Mouse (Mus musculus) E14TG2a.4 (cell line): ENCODE measurements around the gene Ap3b2.

Experiments
- H3K27me3 ChIP-seq: 2 replicates; pipeline ENCODE4 v1.6.1; 2014; ENCODE audit warnings: low read length, control low read depth; ENCODE audit not compliant: insufficient read depth
- H3K36me3 ChIP-seq: 2 replicates; pipeline ENCODE4 v1.6.1; 2014; ENCODE audit warnings: low read length, control low read depth; ENCODE audit not compliant: insufficient read depth
- H3K4me1 ChIP-seq: replicated peaks from 2 replicates; pipeline ENCODE4 v1.6.1; 2014; ENCODE audit warnings: low read depth, low read length, control low read depth
- H3K4me3 ChIP-seq: replicated peaks from 2 replicates; pipeline ENCODE4 v1.5.1; 2014; ENCODE audit warnings: mild to moderate bottlenecking, low read length
- H3K9me3 ChIP-seq: 2 replicates; pipeline ENCODE4 v1.6.1; 2014; ENCODE audit warnings: low read length, control low read depth
- CTCF ChIP-seq: conservative IDR thresholded peaks from 2 replicates; pipeline ENCODE4 v1.5.1; 2014; ENCODE audit warnings: low read length
- NANOG ChIP-seq: IDR thresholded peaks from 2 replicates; pipeline ENCODE4 v1.6.1; 2014; ENCODE audit warnings: borderline replicate concordance, low read length, mixed read lengths
- POU5F1 ChIP-seq: IDR thresholded peaks from 2 replicates; pipeline ENCODE4 v1.6.1; 2014; ENCODE audit warnings: low read length, borderline replicate concordance

The Ap3b2 gene

GRCm38 (mm10) chr7:81528918-81529317, 35.2 kb upstream of the Ap3b2 start:
- Histone ChIP-seq H3K9me3 (peaks cover 20% of the 10 kb centered on the region), H3K4me3 (no peak overlapping the region), H3K36me3 (peaks cover 87% of the 10 kb centered on the region), H3K4me1 (peaks cover 39% of the 10 kb centered on the region), H3K27me3 (no peaks in the 10 kb centered on the region)
- TF ChIP-seq POU5F1 (no peak), CTCF (no peak), NANOG (no peak)

GRCm38 (mm10) chr7:81523663-81524017, 29.9 kb upstream of the Ap3b2 start:
- Histone ChIP-seq H3K9me3 (no peaks in the 10 kb centered on the region), H3K4me1 (peaks cover 37% of the 10 kb centered on the region), H3K36me3 (peaks cover 37% of the 10 kb centered on the region), H3K4me3 (peak overlapping the region; percentile 86), H3K27me3 (no peaks in the 10 kb centered on the region)
- TF ChIP-seq POU5F1: no peak
- TF ChIP-seq NANOG: no peak
- no peak for TF ChIP-seq CTCF

- peaks cover 33% of the 10 kb centered on the region for H3K4me1 ChIP-seq
- H3K9me3 ChIP-seq: no peaks in the 10 kb centered on the region
- H3K27me3 ChIP-seq: no peaks in the 10 kb centered on the region
- TF ChIP-seq CTCF: no peak
- TF ChIP-seq NANOG: no peak
- TF ChIP-seq POU5F1: no peak; the same call in 1 of the 2 replicates
- H3K36me3 ChIP-seq: peaks cover 31% of the 10 kb centered on the region
- peak overlapping the region; percentile 86 for H3K4me3 ChIP-seq
Observed at GRCm38 (mm10) chr7:81523008-81523662, 29.4 kb upstream of the Ap3b2 start.

GRCm38 (mm10) chr7:81516154-81517030, 22.7 kb upstream of the Ap3b2 start:
- TF ChIP-seq POU5F1: no peak
- TF ChIP-seq CTCF: peak; percentile 17; the same call in 1 of the 2 replicates

GRCm38 (mm10) chr7:81514906-81515590, 21.3 kb upstream of the Ap3b2 start:
- peak overlapping the region; percentile 46 for H3K4me3 ChIP-seq
- H3K9me3 ChIP-seq: no peaks in the 10 kb centered on the region
- no peaks in the 10 kb centered on the region for H3K36me3 ChIP-seq
- H3K4me1 ChIP-seq: peaks cover 28% of the 10 kb centered on the region
- no peaks in the 10 kb centered on the region for H3K27me3 ChIP-seq
- TF ChIP-seq NANOG (no peak), POU5F1 (no peak), CTCF (no peak)

More at GRCm38 (mm10) chr7:81516154-81517030, 22.7 kb upstream of the Ap3b2 start:
- no peak overlapping the region for H3K4me3 ChIP-seq
- H3K4me1 ChIP-seq: peaks cover 29% of the 10 kb centered on the region
- H3K36me3 ChIP-seq: no peaks in the 10 kb centered on the region
- H3K9me3 ChIP-seq: no peaks in the 10 kb centered on the region
- H3K27me3 ChIP-seq: no peaks in the 10 kb centered on the region

GRCm38 (mm10) chr7:81501050-81501449, 7.3 kb upstream of the Ap3b2 start:
- TF ChIP-seq NANOG (no peak), POU5F1 (no peak), CTCF (no peak)

GRCm38 (mm10) chr7:81498181-81498580, 4.5 kb upstream of the Ap3b2 start, which contains the start of gene BC048679:
TSS of gene BC048679 (minus strand) at chr7:81498281.
- no peak for TF ChIP-seq POU5F1
- no peak for TF ChIP-seq CTCF
- no peak for TF ChIP-seq NANOG
- no peaks in the 10 kb centered on the region for H3K36me3 ChIP-seq
- H3K9me3 ChIP-seq: no peaks in the 10 kb centered on the region
- peaks cover 26% of the 10 kb centered on the region for H3K27me3 ChIP-seq
- peaks cover 52% of the 10 kb centered on the region for H3K4me1 ChIP-seq
- peak within 1 kb of the TSS; percentile 23; the same call in 1 of the 2 replicates for H3K4me3 ChIP-seq

More at GRCm38 (mm10) chr7:81501050-81501449, 7.3 kb upstream of the Ap3b2 start:
- Histone ChIP-seq H3K4me3 (no peak overlapping the region), H3K36me3 (no peaks in the 10 kb centered on the region), H3K9me3 (no peaks in the 10 kb centered on the region), H3K27me3 (peaks cover 3% of the 10 kb centered on the region), H3K4me1 (peaks cover 28% of the 10 kb centered on the region)

- H3K36me3 ChIP-seq: no peaks in the 10 kb centered on the region
- no peaks in the 10 kb centered on the region for H3K9me3 ChIP-seq
- TF ChIP-seq NANOG: no peak
- TF ChIP-seq POU5F1: no peak
- peak overlapping the region; percentile 23; the same call in 1 of the 2 replicates for H3K4me3 ChIP-seq
- peaks cover 62% of the 10 kb centered on the region for H3K4me1 ChIP-seq
- peaks cover 27% of the 10 kb centered on the region for H3K27me3 ChIP-seq
Observed at GRCm38 (mm10) chr7:81497171-81497570, 3.4 kb upstream of the Ap3b2 start.
